Mouse (Mus musculus) liver, embryonic 14.5 days (tissue): Measurements from ENCODE around the gene Ear14. TPM values are rescaled to one million over a fixed set of nuclear protein-coding genes. Genes with fewer than 3 reads are reported as not detected.
"Not testable (repeated sequence)": the region's sequence is repeated elsewhere in the genome, so short reads cannot be mapped to it uniquely, and the experiment has no call there.

Experiments
- ATAC-seq: fragments of 200-750 bp; cut with Nextera tagmentation; 2 replicates; pipeline ENCODE4 v1.8.0; 2017; ENCODE audit warnings: moderate number of reproducible peaks, mild to moderate bottlenecking, moderate library complexity; ENCODE audit not compliant: insufficient read depth
- DNase-seq, 3 experiments: peaks; one replicate each; pipeline ENCODE4 v3.0.0-alpha.2; 2012 to 2013; ENCODE audit warnings: low read depth in 3 of 3, low spot score in 3 of 3
- H3K27ac ChIP-seq: fragments of 300-500 bp; sonication (generic); 2 replicates; pipeline ENCODE4 v1.5.1; 2014; ENCODE audit warnings: moderate library complexity, mild to moderate bottlenecking, control low read depth, inconsistent platforms
- H3K27me3 ChIP-seq: fragments of 300-500 bp; sonication (generic); 2 replicates; pipeline ENCODE4 v1.6.1; 2014; ENCODE audit warnings: mild to moderate bottlenecking, low read length, moderate library complexity; ENCODE audit not compliant: control insufficient read depth, insufficient read depth
- H3K36me3 ChIP-seq: fragments of 300-500 bp; sonication (generic); replicated peaks from 2 replicates; pipeline ENCODE4 v1.6.1; 2014; ENCODE audit warnings: low read depth; ENCODE audit not compliant: control insufficient read depth, insufficient read depth
- H3K4me1 ChIP-seq, 2 experiments: fragments of 200-500 bp in 1 of 2; fragments of 300-500 bp in 1 of 2; sonication (generic) in 1 of 2; replicated peaks; 2 replicates each; pipeline ENCODE4 v1.6.1; 2012 to 2014; ENCODE audit warnings: antibody characterized with exemption in 1 of 2, inconsistent platforms in 1 of 2, low read length in 1 of 2; ENCODE audit not compliant: control insufficient read depth in 2 of 2, insufficient read depth in 2 of 2
- H3K4me2 ChIP-seq: fragments of 300-500 bp; sonication (generic); 2 replicates; pipeline ENCODE4 v1.6.1; 2014; ENCODE audit warnings: low read depth, mild to moderate bottlenecking, control low read depth, moderate library complexity
- H3K4me3 ChIP-seq, 2 experiments: fragments of 200-500 bp in 1 of 2; fragments of 300-500 bp in 1 of 2; sonication (generic) in 1 of 2; 2 replicates each; pipeline ENCODE4 v1.5.1; 2012 to 2014; ENCODE audit warnings: low read depth in 2 of 2, low read length in 2 of 2, mild to moderate bottlenecking in 2 of 2, control low read depth in 1 of 2, inconsistent platforms in 1 of 2, moderate library complexity in 1 of 2; ENCODE audit not compliant: insufficient read depth in 1 of 2
- H3K9ac ChIP-seq: fragments of 300-500 bp; sonication (generic); replicated peaks from 2 replicates; pipeline ENCODE4 v1.6.1; 2014; ENCODE audit warnings: mild to moderate bottlenecking, control low read depth, moderate library complexity
- H3K9me3 ChIP-seq: fragments of 300-500 bp; sonication (generic); 2 replicates; pipeline ENCODE4 v1.6.1; 2016; ENCODE audit warnings: low read length, mixed read lengths; ENCODE audit not compliant: control insufficient read depth
- CTCF ChIP-seq: IDR thresholded peaks from 2 replicates; pipeline ENCODE4 v1.5.1; 2016; ENCODE audit warnings: antibody characterized with exemption, low read depth, control low read depth
- EP300 ChIP-seq: IDR thresholded peaks from 2 replicates; pipeline ENCODE4 v1.6.1; 2016; ENCODE audit warnings: antibody characterized with exemption, low read depth
- WGBS: fragments of 180-500 bp; shearing (Covaris S2); extraction: QIAGEN DNeasy Blood & Tissue Kit; methylation state at CpG from one replicate; pipeline ENCODE4 v1.1.7; 2014; ENCODE audit not compliant: insufficient replicate concordance; 5-methylcytosine and 5-hydroxymethylcytosine counted together
- polyA plus RNA-seq, 2 experiments: library from polyadenylated mRNA; depleted of rRNA in 1 of 2; stranded (reverse) in 1 of 2; unstranded in 1 of 2; fragments of >200 nt; fragmentation: Nextera tagmentation in 1 of 2; extraction: Ambion mirVana in 1 of 2; gene quantifications; 2 replicates each; pipeline versions ENCODE4 v1.2.1 to v1.2.3; 2012 to 2014

The Ear14 gene
- polyA plus RNA-seq, 2 experiments: not detected

DNA sequence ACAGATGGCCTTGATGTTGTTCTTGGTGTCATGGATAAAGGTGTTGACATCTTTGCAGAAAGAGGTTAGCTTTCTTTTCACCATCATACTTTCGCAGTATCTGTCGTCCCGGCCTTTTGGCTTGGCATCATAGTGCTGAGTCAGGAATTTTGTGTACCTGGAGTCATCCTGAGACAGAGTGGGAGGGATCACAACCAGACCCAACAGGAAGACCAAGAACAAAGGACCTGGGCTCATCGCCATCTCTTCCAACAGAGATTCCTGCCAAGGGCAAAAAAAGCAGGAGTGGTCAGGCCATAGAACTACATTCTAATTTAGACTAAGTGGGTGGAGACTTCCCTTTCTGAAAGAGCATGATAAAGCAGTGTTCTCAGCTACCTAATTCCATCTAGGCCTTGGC is 7.5 kb upstream of the Ear14 start:
- ATAC-seq: no peak
- H3K9ac ChIP-seq: no peak overlapping the region
- TF ChIP-seq CTCF (no peak), EP300 (no peak)

DNA sequence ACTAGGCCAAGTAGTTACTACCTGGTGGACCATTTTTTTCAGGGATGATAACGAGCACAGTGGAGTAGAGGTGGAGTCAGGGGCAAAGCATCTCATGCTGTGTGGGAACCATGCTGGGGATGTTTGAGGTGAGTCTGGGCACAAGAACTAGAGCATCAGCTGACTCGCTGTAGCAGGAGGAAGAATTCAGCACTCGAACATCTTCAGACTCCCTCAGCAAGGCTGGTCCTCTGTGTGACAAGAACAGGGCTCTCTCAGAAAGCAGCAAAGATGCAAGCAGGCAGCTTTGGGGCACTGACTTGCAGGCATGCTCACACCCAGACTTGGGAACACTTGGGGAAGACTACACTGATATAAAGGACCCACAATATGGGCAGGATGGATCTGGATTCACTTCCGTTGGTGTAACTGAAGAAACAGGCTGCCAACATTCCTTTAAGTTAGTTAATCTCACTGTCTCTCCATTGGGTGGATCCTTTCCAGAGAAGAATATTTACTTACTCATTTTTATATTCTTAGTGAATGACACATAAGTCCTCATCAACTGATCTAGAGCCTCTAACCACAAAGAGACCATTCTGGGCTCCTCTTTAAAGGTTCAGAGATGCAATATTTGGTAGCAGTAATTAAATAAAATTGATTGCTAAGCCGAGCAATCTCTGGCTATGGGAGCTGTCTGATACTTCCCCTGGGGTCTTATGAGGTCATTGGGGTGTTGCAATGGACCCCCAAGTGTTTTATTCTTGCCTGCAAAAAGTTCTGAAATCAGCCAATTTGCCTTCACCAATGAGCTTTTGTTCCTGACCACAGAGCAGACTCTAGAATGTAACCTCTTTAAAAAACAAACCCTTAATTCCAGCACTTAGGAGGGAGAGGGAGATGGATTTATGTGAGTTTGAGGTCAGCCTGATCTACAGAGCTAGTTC is 3.8 kb upstream of the Ear14 start, which contains the start of gene Ang2:
Ang2 (minus strand) TSS at position 51 of the 926 bp plus-strand sequence.
- no peak within 1 kb of the TSS for H3K4me3 ChIP-seq
- ATAC-seq: no peak
- H3K27me3 ChIP-seq: no peaks in the 10 kb centered on the region
- H3K9ac ChIP-seq: no peak within 1 kb of the TSS
- TF ChIP-seq EP300 (no peak), CTCF (no peak)
- H3K9me3 ChIP-seq: no peaks in the 10 kb centered on the region
- H3K36me3 ChIP-seq: no peaks in the 10 kb centered on the region
- H3K4me2 ChIP-seq: no peak within 1 kb of the TSS
- no peak for DNase-seq
- H3K27ac ChIP-seq: no peak within 1 kb of the TSS
- no peaks in the 10 kb centered on the region for H3K4me1 ChIP-seq
- WGBS: 55% methylated on average over 5 of the region's 5 CpGs

More for the DNA sequence above, 7.5 kb upstream of the Ear14 start:
- H3K27ac ChIP-seq: no peak overlapping the region
- H3K4me3 ChIP-seq: no peak overlapping the region
- H3K9me3 ChIP-seq: no peaks in the 10 kb centered on the region
- no peak for DNase-seq
- no peaks in the 10 kb centered on the region for H3K4me1 ChIP-seq
- 68% methylated on average over 4 of the region's 4 CpGs for WGBS
- H3K36me3 ChIP-seq: no peaks in the 10 kb centered on the region
- no peaks in the 10 kb centered on the region for H3K27me3 ChIP-seq
- no peak overlapping the region for H3K4me2 ChIP-seq

DNA sequence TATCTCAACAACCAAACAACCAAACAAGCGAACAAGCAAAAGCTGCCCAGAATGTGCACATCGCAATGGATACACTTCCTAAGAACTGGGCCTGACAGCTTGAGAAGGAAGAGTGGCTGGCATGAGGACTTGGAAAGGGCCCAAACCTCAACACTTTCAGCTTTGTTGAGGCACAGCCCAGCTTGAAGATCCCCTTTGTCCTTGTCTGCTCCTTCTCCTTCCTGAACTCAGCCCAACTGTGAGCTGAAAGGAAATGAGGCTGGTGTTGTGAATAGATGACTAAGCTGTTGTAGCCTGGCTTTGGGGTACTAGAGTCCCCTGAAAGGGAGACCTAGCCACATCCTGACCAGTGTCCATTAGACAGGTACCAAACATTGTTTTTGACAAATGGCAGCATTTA is 3.1 kb upstream of the Ear14 start:
- no peak overlapping the region for H3K27ac ChIP-seq
- WGBS: 71% methylated on average over 2 of the region's 2 CpGs
- H3K27me3 ChIP-seq: no peaks in the 10 kb centered on the region
- no peak overlapping the region for H3K9ac ChIP-seq
- H3K4me3 ChIP-seq: no peak overlapping the region
- TF ChIP-seq EP300: no peak
- TF ChIP-seq CTCF: no peak
- H3K4me1 ChIP-seq: no peaks in the 10 kb centered on the region
- H3K4me2 ChIP-seq: no peak overlapping the region
- no peaks in the 10 kb centered on the region for H3K9me3 ChIP-seq
- ATAC-seq: no peak
- H3K36me3 ChIP-seq: no peaks in the 10 kb centered on the region
- DNase-seq: no peak

GRCm38 (mm10) chr14:51200466-51200865 is 2.7 kb upstream of the Ear14 start:
- TF ChIP-seq CTCF: no peak
- TF ChIP-seq EP300: no peak
- no peak overlapping the region for H3K27ac ChIP-seq
- H3K9me3 ChIP-seq: no peaks in the 10 kb centered on the region
- no peak overlapping the region for H3K4me3 ChIP-seq
- no peak overlapping the region for H3K4me2 ChIP-seq
- no peaks in the 10 kb centered on the region for H3K36me3 ChIP-seq
- 77% methylated on average over 2 of the region's 2 CpGs for WGBS
- DNase-seq (no peak), ATAC-seq (no peak)
- H3K9ac ChIP-seq: no peak overlapping the region
- H3K27me3 ChIP-seq: no peaks in the 10 kb centered on the region
- no peaks in the 10 kb centered on the region for H3K4me1 ChIP-seq

DNA sequence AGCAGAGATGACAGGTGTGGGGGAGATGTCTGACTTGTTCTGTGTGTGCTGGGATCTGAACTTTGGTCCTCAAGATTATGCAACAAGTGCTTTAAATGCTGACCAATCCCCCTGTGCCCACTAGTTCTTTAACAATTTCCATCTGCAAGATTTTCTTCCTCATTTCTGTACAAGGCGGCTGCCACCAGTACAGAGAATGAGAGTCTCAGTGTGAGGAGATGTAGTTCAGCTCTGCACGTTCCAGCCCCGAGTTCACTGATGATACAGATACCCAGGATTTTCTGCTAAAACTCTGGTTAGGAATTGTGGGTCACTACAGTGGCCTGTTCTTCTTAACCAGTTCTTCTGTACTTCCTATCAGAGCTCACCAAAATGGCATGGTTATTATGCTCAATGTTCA is 16.9 kb downstream of the Ear14 start:
- not testable (repeated sequence) for H3K27ac ChIP-seq, H3K9ac ChIP-seq, H3K4me3 ChIP-seq, H3K4me1 ChIP-seq, ATAC-seq, H3K4me2 ChIP-seq, H3K9me3 ChIP-seq, H3K27me3 ChIP-seq, H3K36me3 ChIP-seq, DNase-seq
- WGBS: 52% methylated on average over 3 of the region's 3 CpGs

- 37% methylated on average over 4 of the region's 4 CpGs for WGBS
- H3K9me3 ChIP-seq, H3K36me3 ChIP-seq, H3K27ac ChIP-seq, H3K4me1 ChIP-seq, H3K4me3 ChIP-seq, H3K27me3 ChIP-seq, ATAC-seq, H3K9ac ChIP-seq, H3K4me2 ChIP-seq: not testable (repeated sequence)
- peak in 1 of 3 experiments; percentile 4 for DNase-seq
Measured at GRCm38 (mm10) chr14:51229657-51230056, 26.5 kb downstream of the Ear14 start.

DNA sequence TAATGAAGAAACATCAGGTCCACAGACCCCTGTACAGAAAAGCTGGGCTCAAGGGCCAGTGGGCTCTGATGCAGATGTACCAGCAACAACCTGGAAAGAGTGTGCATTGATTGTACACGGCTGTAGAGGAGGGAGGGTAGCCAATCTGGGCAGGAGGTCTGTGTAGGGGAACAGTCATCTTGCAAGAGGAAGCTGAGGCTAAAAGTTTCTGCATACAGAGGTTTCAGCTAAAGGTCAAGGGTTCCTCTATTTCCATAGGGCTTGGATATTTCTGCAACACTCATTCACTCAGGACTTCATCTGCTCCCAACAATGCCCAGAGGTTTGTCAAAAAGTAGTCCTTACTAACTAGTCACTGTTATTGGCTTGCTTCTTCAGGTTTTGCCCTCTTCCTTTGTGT is 34.3 kb downstream of the Ear14 start:
- WGBS: 17% methylated on average over 1 of the region's 1 CpGs

More for the DNA sequence above, 34.3 kb downstream of the Ear14 start:
- H3K9me3 ChIP-seq, H3K36me3 ChIP-seq, H3K9ac ChIP-seq, H3K27me3 ChIP-seq, H3K4me2 ChIP-seq, H3K4me3 ChIP-seq, ATAC-seq, H3K27ac ChIP-seq, DNase-seq, H3K4me1 ChIP-seq: not testable (repeated sequence)
